Mouse (Mus musculus) cerebellum, adult 2 months (tissue): ENCODE results near the gene Stag1.

ENCODE experiments used
- CTCF ChIP-seq: fragments of 200-500 bp; IDR thresholded peaks from 2 replicates; pipeline ENCODE4 v1.5.1; 2011; ENCODE audit warnings: low read depth, mild to moderate bottlenecking, control low read depth, low read length, moderate library complexity, borderline replicate concordance; ENCODE audit not compliant: insufficient read depth
- POLR2A ChIP-seq: fragments of 200-500 bp; IDR thresholded peaks from 2 replicates; pipeline ENCODE4 v1.6.1; 2011; ENCODE audit warnings: low read length, control low read depth, borderline replicate concordance; ENCODE audit not compliant: insufficient read depth

- TF ChIP-seq POLR2A (no peak), CTCF (no peak)
These were observed 298.5 kb downstream of the Stag1 start for GRCm38 (mm10) chr9:100896111-100896510.
